Mouse (Mus musculus) CH12.LX (cell line): ENCODE results near the gene Tmem132c. TPM values are rescaled to one million over a fixed set of nuclear protein-coding genes. Genes with fewer than 3 reads are reported as not detected.

Source experiments
- DNase-seq: peaks from one replicate; pipeline ENCODE4 v3.0.0-alpha.2; 2013; ENCODE audit errors: extremely low read depth
- H3K27ac ChIP-seq: 2 replicates; pipeline ENCODE4 v1.5.1; 2012; ENCODE audit warnings: low read depth, mild to moderate bottlenecking, control low read depth, moderate library complexity; ENCODE audit not compliant: insufficient read depth
- H3K27me3 ChIP-seq: replicated peaks from 2 replicates; pipeline ENCODE3; 2012; ENCODE audit warnings: inconsistent platforms
- H3K36me3 ChIP-seq, 2 experiments: replicated peaks in 1 of 2; 2 replicates each; pipeline versions ENCODE3 to v1.6.1; 2012; ENCODE audit warnings: inconsistent platforms in 1 of 2, low read length in 1 of 2, mild to moderate bottlenecking in 1 of 2, mixed read lengths in 1 of 2, moderate library complexity in 1 of 2; ENCODE audit not compliant: control insufficient read depth in 1 of 2, insufficient read depth in 1 of 2
- H3K4me1 ChIP-seq, 2 experiments: 2 replicates each; pipeline ENCODE4 v1.6.1; 2012; ENCODE audit warnings: inconsistent platforms in 1 of 2, moderate library complexity in 1 of 2; ENCODE audit not compliant: insufficient read depth in 2 of 2, control insufficient read depth in 1 of 2
- H3K4me2 ChIP-seq: 2 replicates; pipeline ENCODE4 v1.6.1; 2012; ENCODE audit warnings: low read depth, mild to moderate bottlenecking, control low read depth; ENCODE audit not compliant: poor library complexity, insufficient read depth, severe bottlenecking
- H3K4me3 ChIP-seq, 3 experiments: fragments of 150-350 bp in 1 of 3; sonication (generic) in 1 of 3; replicated peaks in 1 of 3; 2 replicates each; pipeline versions ENCODE3 to v1.5.1; 2011 to 2012; ENCODE audit warnings: low read depth in 2 of 3, low read length in 2 of 3, mild to moderate bottlenecking in 2 of 3, moderate library complexity in 2 of 3, control low read depth in 1 of 3, improper control_type of control experiment in 1 of 3, inconsistent platforms in 1 of 3, mixed read lengths in 1 of 3; ENCODE audit not compliant: poor library complexity in 1 of 3
- H3K79me2 ChIP-seq: replicated peaks from 2 replicates; pipeline ENCODE4 v1.6.1; 2012; ENCODE audit warnings: mild to moderate bottlenecking, moderate library complexity; ENCODE audit not compliant: control insufficient read depth, poor library complexity, insufficient read depth, severe bottlenecking; ENCODE audit errors: extremely low read depth
- H3K9ac ChIP-seq: 2 replicates; pipeline ENCODE4 v1.6.1; 2012; ENCODE audit warnings: low read depth, mild to moderate bottlenecking, control low read depth, moderate library complexity; ENCODE audit not compliant: insufficient read depth
- H3K9me3 ChIP-seq: replicated peaks from 2 replicates; pipeline ENCODE3; 2012; ENCODE audit warnings: low read length, inconsistent platforms, mixed read lengths
- CTCF ChIP-seq, 2 experiments: IDR thresholded peaks in 1 of 2; conservative IDR thresholded peaks in 1 of 2; 2 replicates each; pipeline ENCODE4 v1.5.1; 2011 to 2012; ENCODE audit warnings: low read depth in 2 of 2, low read length in 2 of 2, improper control_type of control experiment in 1 of 2, inconsistent platforms in 1 of 2, mild to moderate bottlenecking in 1 of 2, moderate library complexity in 1 of 2
- EP300 ChIP-seq: IDR thresholded peaks from 2 replicates; pipeline ENCODE4 v1.6.1; 2011; ENCODE audit warnings: low read length, improper control_type of control experiment
- GABPA ChIP-seq: IDR thresholded peaks from 2 replicates; pipeline ENCODE4 v1.6.1; 2012; ENCODE audit warnings: low read depth, low read length, improper control_type of control experiment, inconsistent platforms; ENCODE audit not compliant: insufficient replicate concordance
- IRF4 ChIP-seq: IDR thresholded peaks from 2 replicates; pipeline ENCODE4 v1.6.1; 2014; ENCODE audit warnings: low read depth, mild to moderate bottlenecking, inconsistent platforms, low read length, improper control_type of control experiment
- JUN ChIP-seq: IDR thresholded peaks from 2 replicates; pipeline ENCODE4 v1.6.1; 2011; ENCODE audit warnings: low read depth, mild to moderate bottlenecking, low read length, improper control_type of control experiment, moderate library complexity; ENCODE audit not compliant: insufficient read depth
- MAFK ChIP-seq: IDR thresholded peaks from 2 replicates; pipeline ENCODE4 v1.6.1; 2011; ENCODE audit warnings: low read length, improper control_type of control experiment; ENCODE audit not compliant: insufficient replicate concordance
- MAX ChIP-seq: IDR thresholded peaks from 2 replicates; pipeline ENCODE4 v1.6.1; 2011; ENCODE audit warnings: low read length, improper control_type of control experiment
- MAZ ChIP-seq: IDR thresholded peaks from 2 replicates; pipeline ENCODE4 v1.6.1; 2012; ENCODE audit warnings: low read depth, mild to moderate bottlenecking, inconsistent platforms, low read length, improper control_type of control experiment, moderate library complexity
- NELFE ChIP-seq: IDR thresholded peaks from 2 replicates; pipeline ENCODE4 v1.6.1; 2011; ENCODE audit warnings: low read depth, low read length, improper control_type of control experiment
- POLR2A ChIP-seq: IDR thresholded peaks from 2 replicates; pipeline ENCODE4 v1.6.1; 2011; ENCODE audit warnings: low read depth, mild to moderate bottlenecking, improper control_type of control experiment, low read length
- POLR2AphosphoS2 ChIP-seq: IDR thresholded peaks from 2 replicates; pipeline ENCODE4 v1.6.1; 2011; ENCODE audit warnings: low read depth, low read length, improper control_type of control experiment
- RCOR1 ChIP-seq: conservative IDR thresholded peaks from 2 replicates; pipeline ENCODE4 v1.6.1; 2012; ENCODE audit warnings: low read depth, mild to moderate bottlenecking, inconsistent platforms, low read length, improper control_type of control experiment
- UBTF ChIP-seq: IDR thresholded peaks from 2 replicates; pipeline ENCODE4 v1.6.1; 2012; ENCODE audit warnings: low read depth, mild to moderate bottlenecking, inconsistent platforms, low read length, improper control_type of control experiment, moderate library complexity
- USF2 ChIP-seq: conservative IDR thresholded peaks from 2 replicates; pipeline ENCODE4 v1.6.1; 2011; ENCODE audit warnings: low read depth, low read length, improper control_type of control experiment
- dilution Hi-C: fragments of 300-500 bp; cut with MboI; formaldehyde crosslinking; loops from 2 replicates; pipeline ENCODE4 v1.14.3; 2020; ENCODE audit warnings: low sequenced_read_pairs; ENCODE audit not compliant: extremely low pct_unique_long_range_greater_than_20kb, extremely low pct_ligation_motif_present
- in situ Hi-C: fragments of 300-500 bp; cut with MboI; formaldehyde crosslinking; loops from 3 replicates; pipeline ENCODE4 v1.14.3; 2019; ENCODE audit warnings: low sequenced_read_pairs, low pct_ligation_motif_present, low pct_unique_long_range_greater_than_20kb, mixed read lengths
- polyA plus RNA-seq: library from polyadenylated mRNA; unstranded; fragments of >175 nt; gene quantifications from 2 replicates; pipeline ENCODE4 v1.2.1, GENCODE M21; 2012; ENCODE audit warnings: low read depth; ENCODE audit not compliant: insufficient read length
- total RNA-seq, 2 experiments: library from RNA; depleted of rRNA; stranded (reverse); fragments of 300-350 nt in 1 of 2; fragments of >200 nt in 1 of 2; gene quantifications; 2 replicates each; pipeline ENCODE4 v1.2.3; 2012 to 2014

Gene Tmem132c
- total and polyA plus RNA-seq, 3 experiments, result not detected

DNA sequence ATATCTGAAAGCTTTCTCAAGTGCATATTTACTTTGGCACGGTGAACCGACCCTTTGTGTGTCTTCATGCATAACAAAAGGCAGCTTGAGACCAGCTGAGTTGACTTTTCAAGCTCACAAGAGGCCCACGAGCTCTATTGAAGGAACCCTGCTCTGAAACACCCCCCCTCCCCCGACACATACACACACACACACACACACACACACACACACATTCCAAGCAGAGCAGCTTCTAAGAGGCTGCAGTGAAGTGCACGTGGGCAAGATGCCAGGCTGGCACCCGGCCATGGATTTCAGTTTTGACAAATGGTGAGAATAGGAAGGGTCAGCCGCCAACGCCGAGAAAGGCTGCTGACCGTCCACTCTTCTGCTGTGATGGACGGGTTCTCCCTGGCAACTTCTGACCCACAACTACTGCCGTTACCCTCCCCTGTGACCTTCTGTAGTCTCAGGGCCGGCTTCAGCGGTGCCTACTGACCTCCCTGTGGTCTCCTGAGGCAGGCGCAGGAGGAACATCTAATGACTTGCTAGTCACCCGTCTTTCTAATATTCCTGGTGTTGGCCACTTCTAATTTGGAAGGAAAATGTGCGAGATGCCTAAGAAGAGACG lies 163.9 kb downstream of the Tmem132c start:
- H3K27me3 ChIP-seq, result no peaks in the 10 kb centered on the region
- peaks cover 79% of the 10 kb centered on the region for H3K9me3 ChIP-seq
- H3K79me2 ChIP-seq, result no peaks in the 10 kb centered on the region
- TF ChIP-seq USF2 (no peak), MAFK (no peak), UBTF (no peak), JUN (no peak), EP300 (no peak), CTCF (conservative IDR thresholded peaks at IDR 0.05 in 1 of 2, IDR thresholded peaks at IDR 0.05 in 1 of 2; ENCODE audit: low read depth in 2 of 2, low read length in 2 of 2) (no peak), MAX (no peak), POLR2A (no peak), RCOR1 (no peak), POLR2AphosphoS2 (no peak), IRF4 (no peak), GABPA (no peak)
- TF ChIP-seq, all 38 proteins: peak for 0
- no peaks in the 10 kb centered on the region for H3K4me1 ChIP-seq
- in situ Hi-C loops (no loop called here), dilution Hi-C loops (no loop called here)
- no peak overlapping the region for H3K4me2 ChIP-seq
- H3K27ac ChIP-seq, result no peak overlapping the region
- H3K4me3 ChIP-seq, result no peak overlapping the region
- no peaks in the 10 kb centered on the region for H3K36me3 ChIP-seq
- DNase-seq, result no peak
- H3K9ac ChIP-seq, result no peak overlapping the region

DNA sequence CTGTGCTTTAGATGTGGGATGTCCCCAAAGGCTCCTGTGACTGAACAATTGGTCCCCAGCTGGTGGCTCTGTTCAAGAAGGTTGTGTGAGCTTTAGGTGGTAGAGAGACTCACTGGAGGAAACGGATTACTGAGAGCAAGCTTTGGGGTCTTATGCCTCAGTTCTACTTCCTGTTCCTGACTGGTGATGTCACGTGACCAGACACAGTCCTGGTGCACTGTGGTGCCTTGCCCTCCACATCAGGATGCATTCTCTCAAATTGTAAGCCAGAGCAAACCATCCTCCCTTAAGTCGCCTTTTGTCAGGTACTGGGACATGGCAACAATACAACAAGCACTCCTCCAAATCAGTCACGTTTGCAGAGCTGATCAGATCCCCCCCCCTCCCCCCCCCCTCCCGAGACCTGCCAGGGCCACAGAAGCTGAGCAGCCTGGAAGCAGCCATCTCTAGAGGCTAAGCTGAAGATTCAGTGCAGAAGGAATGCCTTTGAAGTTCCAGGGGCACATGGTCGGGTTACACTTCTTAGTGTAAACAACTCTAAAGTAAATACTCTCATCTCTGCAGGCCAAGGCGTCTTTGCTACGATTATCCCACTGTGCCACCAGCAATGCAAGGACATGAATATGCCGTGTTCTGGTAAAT lies 164.5 kb downstream of the Tmem132c start:
- no peaks in the 10 kb centered on the region for H3K4me1 ChIP-seq
- peaks cover 80% of the 10 kb centered on the region for H3K9me3 ChIP-seq
- in situ Hi-C loops (no loop called here), dilution Hi-C loops (no loop called here)
- H3K27me3 ChIP-seq, result no peaks in the 10 kb centered on the region
- H3K9ac ChIP-seq, result no peak overlapping the region
- no peak overlapping the region for H3K4me3 ChIP-seq
- no peak overlapping the region for H3K4me2 ChIP-seq
- DNase-seq, result no peak
- no peak for TF ChIP-seq MAFK
- TF ChIP-seq MAZ, result no peak
- no peak for TF ChIP-seq NELFE
- H3K79me2 ChIP-seq, result no peaks in the 10 kb centered on the region
- H3K27ac ChIP-seq, result no peak overlapping the region
- no peaks in the 10 kb centered on the region for H3K36me3 ChIP-seq
